Mouse (Mus musculus): Measurements from ENCODE around the gene Ces2e. TPM values are rescaled to one million over a fixed set of nuclear protein-coding genes. Genes with fewer than 3 reads are reported as not detected.

Gene Ces2e
- polyA plus RNA-seq, 1 experiment from 2014 or later = not detected

DNA sequence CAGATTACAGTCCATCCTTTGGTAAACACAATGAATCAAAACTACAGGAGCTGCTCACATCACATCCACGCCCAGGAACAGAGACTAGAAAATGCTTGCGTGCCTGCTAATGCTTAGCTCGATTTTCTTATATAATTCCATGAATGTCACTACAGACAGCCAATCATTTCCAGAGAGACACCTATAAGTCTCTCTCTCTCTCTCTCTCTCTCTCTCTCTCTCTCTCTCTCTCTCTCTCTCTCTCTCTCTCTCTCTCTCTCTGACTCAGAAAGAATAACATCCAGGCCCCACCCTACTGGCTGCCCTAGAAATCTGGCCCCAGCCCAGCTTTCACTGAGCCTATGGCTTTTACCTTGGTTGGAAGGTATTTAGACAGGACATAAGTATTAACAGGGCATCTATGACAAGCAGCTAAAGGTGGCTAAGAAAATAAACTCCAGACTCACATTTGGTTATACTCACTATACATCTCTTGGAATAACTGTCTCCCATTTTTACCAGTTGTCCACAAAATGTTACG is 37.4 kb downstream of the Ces2e start:
- no peak for ATAC-seq (ENCODE audit: low read depth)
- Histone ChIP-seq H3K36me3 (no peaks in the 10 kb centered on the region), H3K4me2 (no peak overlapping the region), H3K4me3 (no peak overlapping the region), H3K27ac (replicated peaks) (no peak overlapping the region), H3K9ac (no peak overlapping the region), H3K9me3 (no peaks in the 10 kb centered on the region), H3K27me3 (no peaks in the 10 kb centered on the region), H3K4me1 (replicated peaks) (no peaks in the 10 kb centered on the region)
- 93% methylated on average over 4 of the region's 4 CpGs for WGBS

DNA sequence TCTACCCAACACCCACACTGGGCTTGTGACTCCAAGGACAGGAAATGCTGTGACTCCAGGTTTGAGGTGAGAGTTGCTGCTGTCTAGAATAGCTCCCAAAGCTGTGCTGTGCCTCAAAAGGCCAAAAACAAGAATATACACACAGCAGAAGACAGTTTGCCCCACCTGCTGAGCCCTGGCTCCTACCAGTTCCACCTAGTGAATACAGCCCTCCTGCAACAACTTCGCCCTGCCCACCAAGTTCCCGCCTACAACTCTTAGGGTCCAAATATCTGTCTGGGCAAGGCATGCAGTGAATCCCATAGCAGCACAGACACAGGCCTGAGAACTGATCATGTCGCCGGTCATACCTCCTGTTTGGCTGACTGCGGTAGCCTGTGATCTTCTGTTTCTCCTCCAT is 58.1 kb downstream of the Ces2e start:
- no peak overlapping the region for H3K4me2 ChIP-seq
- 0 out of 2 replicates have a peak, but pooled peaks cover 7% of the 10 kb centered on the region for H3K9me3 ChIP-seq
- ATAC-seq (ENCODE audit: low read depth) = no peak
- H3K4me1 ChIP-seq (replicated peaks) = no peaks in the 10 kb centered on the region
- H3K36me3 ChIP-seq = no peaks in the 10 kb centered on the region
- 90% methylated on average over 5 of the region's 5 CpGs for WGBS
- H3K27ac ChIP-seq (replicated peaks) = no peak overlapping the region
- no peak overlapping the region for H3K9ac ChIP-seq
- H3K4me3 ChIP-seq = no peak overlapping the region
- H3K27me3 ChIP-seq = no peaks in the 10 kb centered on the region

Other genes with a start within 250 kb of the Ces2e start
- not detected in 2 replicates for gene Ces2a, start 192.3 kb upstream of the Ces2e start, polyA plus RNA-seq (2015; fragmentation: Nextera tagmentation; extraction: Ambion mirVana)
- 0.13 and 0.15 TPM in 2 replicates for gene Ces2b, start 94.7 kb upstream of the Ces2e start, polyA plus RNA-seq (2015; fragmentation: Nextera tagmentation; extraction: Ambion mirVana)
- not detected in 2 replicates for gene Ces2c, start 79.2 kb upstream of the Ces2e start, polyA plus RNA-seq (2015; fragmentation: Nextera tagmentation; extraction: Ambion mirVana)
- not detected in 2 replicates for gene Ces2f, start 21.1 kb downstream of the Ces2e start, polyA plus RNA-seq (2015; fragmentation: Nextera tagmentation; extraction: Ambion mirVana)
- gene Ces2g, start 35.5 kb downstream of the Ces2e start, polyA plus RNA-seq (2015; fragmentation: Nextera tagmentation; extraction: Ambion mirVana) = not detected in 2 replicates
- gene Ces2h, start 74.6 kb downstream of the Ces2e start, polyA plus RNA-seq (2015; fragmentation: Nextera tagmentation; extraction: Ambion mirVana) = not detected in 2 replicates
- gene Ces3a, start 122.3 kb downstream of the Ces2e start, polyA plus RNA-seq (2015; fragmentation: Nextera tagmentation; extraction: Ambion mirVana) = not detected in 2 replicates
- not detected in 2 replicates for gene Ces3b, start 157.5 kb downstream of the Ces2e start, polyA plus RNA-seq (2015; fragmentation: Nextera tagmentation; extraction: Ambion mirVana)
- gene Ces4a, start 205.5 kb downstream of the Ces2e start, polyA plus RNA-seq (2015; fragmentation: Nextera tagmentation; extraction: Ambion mirVana) = not detected in 2 replicates
- 59.1 and 66.6 TPM in 2 replicates for gene Cbfb, start 244.4 kb downstream of the Ces2e start, polyA plus RNA-seq (2015; fragmentation: Nextera tagmentation; extraction: Ambion mirVana)

Measured in neural tube, embryonic 13.5 days (tissue).